Mouse (Mus musculus): ENCODE measurements around the gene Hs3st3b1.

Gene Hs3st3b1

GRCm38 (mm10) chr11:63924286-63924930 lies 2.3 kb upstream of the Hs3st3b1 start:
- DNase-seq (ENCODE audit: low read depth, low spot score) = no peak

GRCm38 (mm10) chr11:63923386-63923785 lies 1.3 kb upstream of the Hs3st3b1 start:
- no peak for DNase-seq (ENCODE audit: low read depth, low spot score)

DNA sequence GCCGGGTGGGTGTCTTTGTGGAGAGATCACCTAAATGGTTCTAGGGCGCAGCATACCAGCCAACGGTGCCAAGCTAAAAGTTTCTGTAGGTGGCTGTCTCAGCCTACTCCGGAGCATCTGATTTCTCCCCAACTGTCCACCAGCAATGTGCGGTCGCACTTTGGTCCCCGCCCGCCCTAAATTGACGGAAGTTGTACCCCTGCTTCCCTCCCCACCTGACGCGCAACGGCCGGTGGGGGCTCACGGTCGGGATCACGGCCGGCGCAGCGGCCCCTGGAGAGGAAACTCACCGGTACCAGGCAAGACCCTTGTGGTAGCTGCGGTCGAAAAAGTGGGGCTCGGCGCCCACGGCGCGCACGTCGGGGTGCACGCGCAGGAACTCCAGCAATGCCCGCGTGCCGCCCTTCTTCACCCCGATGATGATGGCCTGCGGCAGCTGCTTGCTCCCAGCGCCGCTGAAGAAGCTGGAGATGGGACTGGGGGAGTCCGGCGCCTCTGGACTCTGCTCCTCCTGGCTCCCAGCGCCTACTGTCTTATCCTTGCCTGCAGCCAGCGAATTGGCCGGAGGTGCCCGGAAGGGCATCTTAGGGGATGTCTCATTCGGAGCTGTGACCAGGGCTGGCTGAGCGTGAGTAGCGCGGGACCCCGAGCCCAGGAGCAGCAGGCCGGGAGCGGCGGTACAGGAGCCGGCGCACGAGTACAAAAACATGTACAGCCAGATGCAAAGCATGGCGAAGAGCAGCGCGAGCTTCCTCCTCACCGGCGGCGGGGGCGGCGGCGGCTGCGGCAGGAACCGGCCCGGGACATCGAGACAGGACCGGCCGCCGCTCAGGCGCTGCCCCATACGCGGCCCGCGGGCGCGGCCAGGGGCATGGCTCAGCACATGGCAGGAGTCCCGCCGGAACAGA lies 792 bp downstream of the Hs3st3b1 start:
- no peak for DNase-seq (ENCODE audit: low read depth, low spot score)

GRCm38 (mm10) chr11:63920531-63920930 lies 1.6 kb downstream of the Hs3st3b1 start:
- no peak for DNase-seq (ENCODE audit: low read depth, low spot score)

DNA sequence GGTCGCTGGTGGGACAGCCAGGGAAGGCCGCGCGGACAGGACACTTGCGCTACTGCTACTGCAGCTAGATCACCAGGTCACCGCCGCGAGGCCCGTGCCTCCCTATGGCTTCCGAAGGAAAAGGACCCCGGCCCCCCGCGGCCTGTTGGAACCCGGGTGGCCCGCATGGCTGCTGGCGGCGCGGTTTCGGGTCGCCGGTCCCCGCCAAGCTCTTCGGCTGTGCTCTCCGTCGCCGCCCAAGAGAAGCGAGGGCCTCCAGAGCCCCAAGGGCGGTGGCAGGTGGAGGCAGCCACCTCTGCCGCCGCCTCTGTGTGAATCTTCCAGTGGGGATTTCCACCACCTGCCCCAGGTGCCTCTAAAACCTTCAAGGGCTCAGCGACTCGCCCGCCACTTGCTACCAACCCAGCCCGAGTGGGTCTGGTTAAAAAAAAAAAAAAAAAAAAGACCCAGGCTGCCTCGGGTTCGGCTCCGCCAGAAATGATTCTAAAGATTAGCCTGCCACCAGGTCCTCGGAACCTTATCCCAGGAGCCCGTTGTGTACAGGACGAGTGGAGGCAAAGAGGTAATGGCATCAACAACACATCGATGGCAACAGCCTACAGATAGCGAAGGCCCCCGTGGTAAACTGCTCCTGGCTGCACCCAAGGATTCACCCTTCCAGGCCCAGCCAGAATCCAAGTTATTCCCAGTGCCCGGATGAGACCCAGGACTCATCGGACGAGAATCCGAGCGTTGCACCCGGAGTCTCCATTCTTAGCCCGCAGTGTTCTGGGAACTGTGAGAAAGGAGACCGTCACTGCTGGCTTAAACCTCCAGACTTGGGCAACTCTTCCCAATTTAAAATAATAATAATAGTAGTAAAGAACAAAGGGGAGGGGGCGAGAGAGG lies 2.6 kb downstream of the Hs3st3b1 start:
- no peak for DNase-seq (ENCODE audit: low read depth, low spot score)

- DNase-seq (ENCODE audit: low read depth, low spot score) = no peak
These were observed 3.6 kb downstream of the Hs3st3b1 start for GRCm38 (mm10) chr11:63918321-63919105.

DNA sequence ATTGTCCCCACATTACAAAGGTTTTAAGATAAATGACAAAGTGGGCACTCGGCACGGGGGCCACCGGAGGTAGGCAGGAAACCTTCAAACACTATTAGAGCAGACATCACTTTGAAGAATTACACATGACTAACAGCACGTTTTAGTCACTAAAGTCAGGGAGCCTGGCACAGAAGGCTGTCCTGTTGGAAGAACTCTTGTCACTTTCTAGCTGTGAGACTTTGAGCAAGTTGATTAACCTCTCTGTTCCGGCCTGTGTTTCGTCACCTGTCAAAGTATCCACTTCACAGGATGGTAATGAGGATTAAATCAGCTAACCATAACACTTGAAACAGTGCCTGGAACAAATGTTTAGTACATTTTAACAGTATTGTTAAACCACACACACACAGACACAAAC lies 4.5 kb downstream of the Hs3st3b1 start:
- DNase-seq (ENCODE audit: low read depth, low spot score) = no peak

DNA sequence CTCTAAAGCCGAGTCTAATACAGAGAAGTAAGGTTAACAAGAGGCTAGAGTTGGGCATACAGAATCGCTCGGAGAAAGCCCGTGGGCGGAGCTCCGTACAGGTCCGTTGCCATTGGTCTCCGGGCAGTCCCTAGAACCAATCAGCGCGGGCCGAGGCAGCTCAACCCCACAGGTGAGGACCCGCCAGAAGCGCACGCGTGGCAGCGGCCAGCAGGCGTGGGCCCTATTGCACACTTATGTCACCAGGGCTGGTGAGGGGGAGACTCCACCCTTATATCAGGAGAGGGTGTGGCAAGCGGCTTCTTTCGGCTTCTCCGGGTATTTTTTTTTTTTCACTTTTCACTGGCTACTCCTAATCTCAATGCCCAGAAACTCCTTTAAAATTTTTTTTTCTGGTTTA lies 7.7 kb downstream of the Hs3st3b1 start:
- no peak for DNase-seq (ENCODE audit: low read depth, low spot score)

- DNase-seq (ENCODE audit: low read depth, low spot score) = no peak
These were observed 8.2 kb downstream of the Hs3st3b1 start for GRCm38 (mm10) chr11:63913936-63914335.

DNA sequence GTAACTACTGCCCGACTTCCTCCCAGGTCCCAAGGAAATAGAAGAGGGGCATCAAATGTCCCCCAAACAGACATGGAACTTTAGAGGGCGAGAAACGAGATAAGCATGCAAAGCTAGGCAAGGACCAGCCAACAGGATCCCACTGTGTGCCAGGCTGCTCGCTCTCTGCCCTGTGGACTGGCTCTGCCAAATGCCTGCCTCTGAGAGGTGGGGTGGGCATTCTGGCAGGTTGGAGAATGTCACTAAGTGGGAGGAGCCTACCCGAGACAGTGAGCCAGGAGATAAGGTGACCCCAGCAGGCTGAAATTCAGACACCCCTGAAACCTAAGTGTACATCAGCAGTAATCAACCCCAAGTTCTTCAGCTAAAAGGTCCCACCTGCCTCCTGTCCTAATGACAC lies 11.1 kb downstream of the Hs3st3b1 start:
- no peak for DNase-seq (ENCODE audit: low read depth, low spot score)

- DNase-seq (ENCODE audit: low read depth, low spot score) = no peak
These were observed 12.1 kb downstream of the Hs3st3b1 start for GRCm38 (mm10) chr11:63909961-63910360.

DNA sequence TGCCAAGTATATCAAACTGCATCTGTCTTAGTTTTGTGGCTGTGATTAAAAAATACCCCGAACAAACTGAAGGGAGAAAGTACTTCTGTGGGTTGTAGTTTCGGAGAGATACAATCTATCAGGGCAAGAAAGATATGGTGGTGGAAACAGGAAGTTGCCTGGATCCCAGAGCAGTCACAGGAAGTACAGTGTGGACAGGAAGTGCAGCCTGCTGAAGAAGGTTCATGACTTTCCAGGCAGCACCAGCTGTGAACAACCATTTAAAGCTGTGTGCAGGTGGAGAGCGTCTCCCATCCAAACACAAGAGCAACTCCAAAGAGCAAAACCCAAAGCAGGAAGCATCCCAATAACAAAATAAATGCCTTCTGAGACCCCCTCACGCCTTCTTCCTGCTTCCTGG lies 13.6 kb downstream of the Hs3st3b1 start:
- no peak for DNase-seq (ENCODE audit: low read depth, low spot score)

GRCm38 (mm10) chr11:63906552-63907353 lies 15.3 kb downstream of the Hs3st3b1 start:
- no peak for DNase-seq (ENCODE audit: low read depth, low spot score)

DNA sequence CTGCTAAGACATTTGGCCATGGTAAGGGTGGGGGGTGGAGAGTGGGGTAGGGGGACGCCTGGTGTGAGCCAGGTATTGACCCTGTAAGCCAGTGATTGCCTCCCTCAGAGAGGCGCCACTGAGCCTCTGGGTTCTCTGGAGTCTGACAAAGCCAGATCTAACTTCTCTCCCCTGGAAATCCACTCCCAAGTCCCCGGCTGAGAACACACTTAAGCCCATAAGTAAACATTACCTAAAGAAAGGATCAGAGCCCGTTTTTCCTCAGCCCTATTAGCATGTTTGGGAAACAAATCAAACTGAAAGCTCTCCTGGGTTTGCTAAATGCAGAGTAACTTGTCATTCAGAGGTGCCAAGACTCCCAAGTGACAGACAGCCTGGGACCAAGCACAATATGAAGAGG lies 17.3 kb downstream of the Hs3st3b1 start:
- no peak for DNase-seq (ENCODE audit: low read depth, low spot score)

DNA sequence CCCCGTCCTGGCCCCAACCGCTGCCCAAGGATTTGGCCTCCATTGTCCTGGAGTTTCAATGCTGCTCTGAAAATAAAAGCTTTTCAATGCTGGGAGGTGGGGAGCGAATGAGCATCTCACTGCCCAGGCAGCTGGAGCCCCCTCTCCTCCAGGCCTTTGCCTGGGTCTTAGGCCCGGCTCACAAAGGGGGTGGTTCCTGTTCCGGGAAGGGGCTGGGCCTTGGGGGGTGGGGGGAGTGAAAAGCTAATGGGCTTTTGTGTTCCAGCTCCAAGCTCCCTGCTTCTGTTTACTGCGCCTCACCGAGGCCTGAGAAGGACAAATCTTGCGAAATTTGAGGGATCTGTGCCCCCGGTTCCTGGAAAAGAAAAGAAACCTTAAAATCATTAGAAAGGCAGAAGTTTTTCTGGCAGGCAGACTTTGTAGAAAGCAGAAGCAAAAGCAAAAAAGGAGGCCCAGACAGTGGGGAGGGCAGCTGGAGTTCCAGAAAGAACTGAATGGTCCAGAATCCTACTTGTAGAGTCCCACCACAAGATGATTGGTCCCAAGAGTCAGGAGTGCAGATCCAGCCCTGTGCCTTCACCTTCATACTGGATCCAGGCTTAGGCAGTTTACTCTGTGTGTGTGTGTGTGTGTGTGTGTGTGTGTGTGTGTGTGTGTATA lies 23.5 kb downstream of the Hs3st3b1 start:
- DNase-seq (ENCODE audit: low read depth, low spot score) = no peak

GRCm38 (mm10) chr11:63897856-63898508 lies 24.1 kb downstream of the Hs3st3b1 start:
- no peak for DNase-seq (ENCODE audit: low read depth, low spot score)

DNA sequence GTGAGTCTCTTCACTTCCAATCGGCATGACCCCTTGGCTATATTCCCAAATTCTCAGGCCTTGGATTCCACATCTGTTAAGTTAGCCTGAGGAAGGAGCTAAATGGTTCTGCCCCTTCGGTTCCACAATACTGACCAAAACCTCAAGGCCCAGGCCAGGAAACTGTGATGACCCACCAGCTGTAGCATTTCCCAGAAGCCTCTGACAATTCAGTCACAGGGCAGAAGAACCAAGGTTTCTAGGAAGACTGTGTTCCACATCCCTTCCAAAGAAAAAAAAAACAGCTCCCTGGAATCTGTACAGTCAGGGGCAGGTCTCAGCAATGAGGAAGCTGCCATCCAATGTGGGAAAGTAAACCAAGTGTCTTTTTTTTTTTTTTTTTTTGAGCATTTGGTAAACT lies 25.1 kb downstream of the Hs3st3b1 start:
- DNase-seq (ENCODE audit: low read depth, low spot score) = no peak

DNA sequence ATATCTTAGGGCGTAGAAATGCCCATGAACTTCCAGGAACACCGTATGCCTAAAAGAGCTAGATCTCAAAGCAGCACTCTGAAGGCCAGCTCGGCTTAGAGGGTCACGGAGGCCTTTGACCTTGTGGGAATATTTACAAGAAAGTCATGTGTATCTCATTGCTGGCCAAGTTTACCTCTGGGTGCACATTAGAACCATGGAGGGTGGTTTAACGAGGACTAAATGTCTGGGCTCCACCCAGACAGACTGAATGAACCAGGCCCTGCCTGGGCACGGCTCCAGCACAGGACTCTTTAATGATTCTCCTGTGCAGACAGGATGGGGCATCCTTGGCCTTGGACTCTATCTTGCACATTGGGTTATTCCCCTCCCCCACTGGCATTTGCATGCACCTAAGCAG lies 27.9 kb downstream of the Hs3st3b1 start:
- DNase-seq (ENCODE audit: low read depth, low spot score) = no peak

- no peak for DNase-seq (ENCODE audit: low read depth, low spot score)
These were observed 28.5 kb downstream of the Hs3st3b1 start for GRCm38 (mm10) chr11:63893557-63893956.

Measured in c-Kit-negative CD71-positive TER-119-positive erythroid progenitor cells, embryonic 14.5 days (primary cell).